In genomic region chr17:83920894-83921293, GRCm38 (mm10) we compare ENCODE assay signal across 14 mouse cellular contexts.
"Had no signal": no experiment of that assay in that cellular context is flagged by ENCODE, and none has a peak within 500 bp of the region (broad histone marks: within the 10 kb centered on the region; RNA-seq: fewer than 3 reads in every experiment).

No protein-coding gene starts in this region.

- H3K9me3 ChIP-seq: limb, embryonic 15.5 days; liver, embryonic 12.5 days; midbrain, embryonic 10.5 days; stomach, embryonic 15.5 days had no signal

- ATAC-seq: intestine, embryonic 16.5 days; liver, embryonic 12.5 days had no signal

- H3K4me3 ChIP-seq: limb, embryonic 15.5 days; liver, embryonic 12.5 days; midbrain, embryonic 10.5 days; stomach, embryonic 15.5 days had no signal

- H3K4me2 ChIP-seq: limb, embryonic 15.5 days; liver, embryonic 12.5 days; lung, embryonic 14.5 days; stomach, embryonic 15.5 days had no signal

- H3K9ac ChIP-seq: limb, embryonic 15.5 days; liver, embryonic 12.5 days; lung, embryonic 14.5 days; stomach, embryonic 15.5 days had no signal

- DNase-seq: kidney, adult 9 months; kidney, postnatal 36 days; lung, embryonic 14.5 days; lung, postnatal 10 days; lung, postnatal 4 days; right cerebral cortex, postnatal 14 days; thymus, adult 2 months; thymus, postnatal 25 days had no signal

- H3K27ac ChIP-seq: kidney, postnatal 0 days; limb, embryonic 15.5 days; liver, embryonic 12.5 days; midbrain, embryonic 10.5 days; stomach, embryonic 15.5 days had no signal

- H3K36me3 ChIP-seq: limb, embryonic 15.5 days; liver, embryonic 12.5 days; midbrain, embryonic 10.5 days; stomach, embryonic 15.5 days had no signal

- H3K27me3 ChIP-seq: limb, embryonic 15.5 days; liver, embryonic 12.5 days; stomach, embryonic 15.5 days had no signal
